Mouse (Mus musculus) forebrain, embryonic 16.5 days (tissue): ENCODE results near the gene Ptpn14. TPM values are rescaled to one million over a fixed set of nuclear protein-coding genes. Genes with fewer than 3 reads are reported as not detected.

Source experiments
- ATAC-seq: fragments of 200-750 bp; cut with Nextera tagmentation; 2 replicates; pipeline ENCODE4 v1.8.0; 2017; ENCODE audit warnings: mild to moderate bottlenecking, moderate library complexity
- H3K27ac ChIP-seq: fragments of 300-500 bp; sonication (generic); 2 replicates; pipeline ENCODE4 v1.5.1; 2014; ENCODE audit warnings: low read length, control low read depth
- H3K27me3 ChIP-seq: fragments of 300-500 bp; sonication (generic); replicated peaks from 2 replicates; pipeline ENCODE4 v1.6.1; 2014; ENCODE audit warnings: low read length; ENCODE audit not compliant: control insufficient read depth, insufficient read depth
- H3K36me3 ChIP-seq: fragments of 300-500 bp; sonication (generic); 2 replicates; pipeline ENCODE4 v1.6.1; 2014; ENCODE audit not compliant: control insufficient read depth, insufficient read depth
- H3K4me1 ChIP-seq: fragments of 300-500 bp; sonication (generic); replicated peaks from 2 replicates; pipeline ENCODE4 v1.6.1; 2014; ENCODE audit warnings: low read length; ENCODE audit not compliant: control insufficient read depth, insufficient read depth
- H3K4me2 ChIP-seq: fragments of 300-500 bp; sonication (generic); 2 replicates; pipeline ENCODE4 v1.6.1; 2014; ENCODE audit warnings: mild to moderate bottlenecking, low read length, control low read depth
- H3K4me3 ChIP-seq: fragments of 300-500 bp; sonication (generic); replicated peaks from 2 replicates; pipeline ENCODE4 v1.5.1; 2014; ENCODE audit warnings: mild to moderate bottlenecking, low read length, control low read depth
- H3K9ac ChIP-seq: fragments of 300-500 bp; sonication (generic); replicated peaks from 2 replicates; pipeline ENCODE4 v1.6.1; 2014; ENCODE audit warnings: low read depth, low read length, control low read depth
- H3K9me3 ChIP-seq: fragments of 300-500 bp; sonication (generic); 2 replicates; pipeline ENCODE4 v1.6.1; 2016; ENCODE audit warnings: low read length; ENCODE audit not compliant: control insufficient read depth
- WGBS: fragments of 180-500 bp; shearing (Covaris S2); extraction: QIAGEN DNeasy Blood & Tissue Kit; methylation state at CpG from one replicate; pipeline ENCODE4 v1.1.7; 2014; 5-methylcytosine and 5-hydroxymethylcytosine counted together
- polyA plus RNA-seq: library from polyadenylated mRNA; unstranded; fragments of >200 nt; fragmentation: Nextera tagmentation; extraction: Ambion mirVana; gene quantifications from 2 replicates; pipeline ENCODE4 v1.2.1, GENCODE M21; 2015

Gene Ptpn14
- polyA plus RNA-seq, 1 experiment from 2014 or later = 0.85 TPM

DNA sequence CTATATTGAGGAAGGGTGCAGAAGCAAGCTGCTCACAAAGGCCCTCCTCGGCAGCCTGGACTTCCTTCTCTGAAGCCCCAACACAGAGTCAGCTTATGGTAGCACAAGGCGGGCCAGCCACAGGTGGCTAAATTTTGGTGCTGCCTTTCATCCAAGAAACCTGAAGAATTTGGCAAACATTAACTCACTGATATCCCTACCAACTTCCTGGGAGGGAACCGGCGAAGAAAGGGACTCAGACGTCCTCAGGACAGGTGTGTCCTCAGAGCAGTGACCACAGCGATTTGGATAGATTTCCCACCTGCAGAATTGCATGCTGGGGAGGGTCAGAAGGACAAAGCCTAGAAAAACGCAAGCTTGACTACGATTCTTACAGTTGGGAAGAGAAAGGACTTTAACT lies 4.1 kb downstream of the Ptpn14 start:
- Histone ChIP-seq H3K4me2 (no peak overlapping the region), H3K27me3 (peaks cover 39% of the 10 kb centered on the region), H3K9ac (no peak overlapping the region), H3K4me1 (peaks cover 15% of the 10 kb centered on the region), H3K36me3 (no peaks in the 10 kb centered on the region), H3K4me3 (no peak overlapping the region), H3K9me3 (no peaks in the 10 kb centered on the region), H3K27ac (no peak overlapping the region)
- 78% methylated on average over 8 of the region's 8 CpGs for WGBS
- no peak for ATAC-seq

DNA sequence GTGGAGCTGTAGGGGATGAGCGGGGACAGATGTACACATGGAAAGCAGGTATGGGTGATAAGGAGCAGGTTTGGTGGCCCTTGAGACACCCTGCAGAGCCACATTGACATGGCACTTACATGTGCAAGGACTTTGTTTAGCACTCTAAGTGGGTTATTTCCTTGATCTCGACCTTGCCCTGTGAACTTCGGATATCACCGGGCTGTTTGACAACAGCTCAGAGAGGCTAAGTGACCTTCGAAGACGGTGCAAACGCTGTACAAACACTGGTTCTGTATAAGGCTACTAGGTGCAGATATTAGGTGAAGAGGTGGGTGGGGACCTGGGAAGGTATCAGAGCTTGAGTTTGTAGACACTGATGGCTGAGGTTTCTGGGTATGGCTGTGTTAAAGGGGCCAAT lies 12.0 kb downstream of the Ptpn14 start:
- 94% methylated on average over 7 of the region's 7 CpGs for WGBS
- H3K4me2 ChIP-seq = no peak overlapping the region
- no peaks in the 10 kb centered on the region for H3K9me3 ChIP-seq
- H3K9ac ChIP-seq = no peak overlapping the region
- H3K36me3 ChIP-seq = no peaks in the 10 kb centered on the region
- ATAC-seq = no peak
- no peak overlapping the region for H3K27ac ChIP-seq
- H3K4me1 ChIP-seq = no peaks in the 10 kb centered on the region
- no peak overlapping the region for H3K4me3 ChIP-seq
- no peaks in the 10 kb centered on the region for H3K27me3 ChIP-seq

DNA sequence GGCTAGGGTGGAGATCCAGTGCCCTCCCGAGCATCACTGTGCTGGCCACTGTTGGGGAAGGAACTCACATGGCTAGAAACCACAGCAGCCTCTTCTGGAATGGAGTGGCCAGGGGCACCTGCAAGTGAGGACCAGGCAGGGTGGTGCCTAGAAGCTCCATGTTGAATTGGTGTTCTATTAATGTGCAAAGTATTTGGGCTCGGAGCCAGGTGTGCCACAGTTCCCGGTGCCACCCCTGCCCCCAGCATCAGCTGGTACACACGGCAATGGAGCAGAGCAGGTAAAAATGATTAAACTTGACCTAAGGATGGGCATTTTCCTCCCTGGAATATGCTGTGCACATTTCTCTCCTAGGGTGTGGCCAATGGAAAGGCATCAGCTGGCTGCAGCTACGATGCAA lies 14.0 kb downstream of the Ptpn14 start:
- Histone ChIP-seq H3K4me3 (no peak overlapping the region), H3K4me1 (no peaks in the 10 kb centered on the region), H3K27me3 (no peaks in the 10 kb centered on the region), H3K9ac (no peak overlapping the region), H3K36me3 (no peaks in the 10 kb centered on the region), H3K27ac (no peak overlapping the region), H3K9me3 (no peaks in the 10 kb centered on the region), H3K4me2 (no peak overlapping the region)
- no peak for ATAC-seq
- 84% methylated on average over 5 of the region's 5 CpGs for WGBS

DNA sequence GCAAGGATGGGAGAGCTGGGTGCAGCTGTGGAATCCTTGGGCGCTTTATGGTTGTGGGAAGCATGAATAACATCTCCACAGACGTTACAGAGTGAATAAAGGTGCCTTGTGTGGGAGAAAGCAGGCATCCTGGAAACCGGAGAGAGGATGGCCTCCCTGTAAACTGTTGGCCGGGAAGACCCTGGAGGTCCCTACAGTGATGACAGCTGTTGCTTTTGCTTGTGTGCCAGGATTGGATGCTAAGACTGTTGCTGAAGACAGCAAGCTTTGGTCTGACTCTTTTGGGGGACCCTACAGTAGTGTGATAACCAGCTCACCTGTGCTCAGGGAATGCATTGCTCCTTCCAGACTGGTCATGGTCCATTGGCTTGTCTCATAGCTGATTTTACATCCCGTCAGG lies 15.1 kb downstream of the Ptpn14 start:
- H3K27ac ChIP-seq = no peak overlapping the region
- no peaks in the 10 kb centered on the region for H3K9me3 ChIP-seq
- ATAC-seq = no peak
- 91% methylated on average over 5 of the region's 5 CpGs for WGBS
- no peaks in the 10 kb centered on the region for H3K4me1 ChIP-seq
- H3K36me3 ChIP-seq = no peaks in the 10 kb centered on the region
- H3K4me2 ChIP-seq = no peak overlapping the region
- H3K4me3 ChIP-seq = no peak overlapping the region
- no peaks in the 10 kb centered on the region for H3K27me3 ChIP-seq
- no peak overlapping the region for H3K9ac ChIP-seq

DNA sequence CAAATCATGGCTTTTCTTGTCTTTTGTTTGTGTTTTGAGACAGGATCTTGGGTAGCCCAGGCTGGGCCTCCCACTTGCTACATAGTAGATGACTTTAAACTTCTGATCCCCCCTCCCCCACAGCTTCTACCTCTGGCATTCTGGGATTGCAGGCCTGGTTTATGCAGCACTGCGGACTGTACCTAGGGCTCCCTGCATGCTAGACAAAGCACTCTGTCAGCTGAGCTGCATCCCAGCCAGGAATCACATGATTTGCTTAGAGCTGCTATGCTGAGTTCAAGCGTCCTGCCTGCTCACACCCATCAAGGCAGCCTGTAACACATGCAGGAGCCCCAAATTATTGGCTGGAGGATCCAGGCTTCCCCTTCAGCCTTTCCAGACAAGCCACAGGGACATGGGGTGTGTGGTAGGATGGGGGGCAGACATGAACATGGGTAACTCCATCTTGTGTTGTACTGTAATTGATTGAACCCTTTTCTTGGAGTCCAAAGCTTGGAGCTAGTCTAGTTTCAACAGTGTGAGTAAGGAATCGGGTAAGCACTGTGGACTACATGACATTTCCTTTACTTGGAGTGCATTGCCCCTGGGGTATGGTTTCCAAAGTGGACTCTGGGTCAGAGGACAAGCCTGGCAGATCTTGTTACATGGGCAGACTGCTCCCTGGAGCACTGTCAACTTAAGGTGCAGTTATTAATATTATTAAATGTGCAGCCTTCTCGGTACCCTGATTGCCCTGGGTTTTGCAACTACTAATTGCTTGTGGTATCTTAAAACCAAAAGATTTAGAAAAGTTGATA lies 17.0 kb downstream of the Ptpn14 start:
- no peaks in the 10 kb centered on the region for H3K36me3 ChIP-seq
- no peak overlapping the region for H3K4me2 ChIP-seq
- H3K27ac ChIP-seq = no peak overlapping the region
- H3K27me3 ChIP-seq = no peaks in the 10 kb centered on the region
- 74% methylated on average over 4 of the region's 4 CpGs for WGBS
- H3K9ac ChIP-seq = no peak overlapping the region
- H3K4me3 ChIP-seq = no peak overlapping the region
- no peak for ATAC-seq
- H3K9me3 ChIP-seq = no peaks in the 10 kb centered on the region
- H3K4me1 ChIP-seq = no peaks in the 10 kb centered on the region

DNA sequence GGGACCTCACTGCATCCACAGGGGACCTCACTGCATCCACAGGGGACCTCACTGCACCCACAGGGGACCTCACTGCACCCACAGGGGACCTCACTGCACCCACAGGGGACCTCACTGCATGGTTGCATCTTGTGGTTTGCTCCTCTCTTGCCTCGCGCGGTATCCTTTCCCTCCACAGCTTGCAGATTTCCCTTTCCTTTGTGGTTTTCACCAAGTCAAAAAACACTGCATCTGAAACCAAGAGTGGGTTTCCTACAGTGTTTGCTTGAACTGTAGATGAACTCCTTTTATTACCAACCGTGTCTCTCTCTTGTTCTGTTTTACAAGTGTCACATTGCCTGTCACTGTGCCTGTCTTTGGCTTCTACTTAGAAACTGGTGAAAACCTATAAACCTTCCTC lies 18.5 kb downstream of the Ptpn14 start:
- 86% methylated on average over 4 of the region's 4 CpGs for WGBS
- Histone ChIP-seq H3K4me3 (no peak overlapping the region), H3K9ac (no peak overlapping the region), H3K36me3 (no peaks in the 10 kb centered on the region), H3K4me1 (no peaks in the 10 kb centered on the region), H3K27me3 (no peaks in the 10 kb centered on the region), H3K27ac (no peak overlapping the region), H3K4me2 (no peak overlapping the region), H3K9me3 (no peaks in the 10 kb centered on the region)
- ATAC-seq = no peak

DNA sequence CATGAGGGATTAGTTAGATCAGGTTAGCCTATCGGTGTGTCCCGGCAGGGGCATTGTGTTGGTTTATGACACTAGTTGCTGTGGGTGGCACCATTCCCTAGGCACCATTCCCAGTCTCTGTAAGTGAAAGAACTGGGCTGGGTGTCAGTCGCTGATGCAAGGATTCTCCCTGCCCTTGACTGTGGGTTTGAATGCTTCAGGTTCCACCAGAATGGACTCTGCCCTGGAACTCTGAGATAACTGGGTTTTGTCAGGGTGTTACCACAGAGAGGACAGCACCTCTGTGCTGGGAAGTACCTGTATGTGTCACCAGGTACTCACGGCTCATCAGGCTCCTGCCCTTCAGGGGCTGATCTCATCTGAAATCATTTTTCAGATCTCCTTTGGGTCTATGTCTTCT lies 21.7 kb downstream of the Ptpn14 start:
- H3K4me1 ChIP-seq = no peaks in the 10 kb centered on the region
- H3K4me3 ChIP-seq = no peak overlapping the region
- no peak overlapping the region for H3K4me2 ChIP-seq
- WGBS = 95% methylated on average over 4 of the region's 4 CpGs
- H3K9ac ChIP-seq = no peak overlapping the region
- no peak for ATAC-seq
- H3K27me3 ChIP-seq = no peaks in the 10 kb centered on the region
- no peaks in the 10 kb centered on the region for H3K36me3 ChIP-seq
- H3K27ac ChIP-seq = no peak overlapping the region
- H3K9me3 ChIP-seq = no peaks in the 10 kb centered on the region

DNA sequence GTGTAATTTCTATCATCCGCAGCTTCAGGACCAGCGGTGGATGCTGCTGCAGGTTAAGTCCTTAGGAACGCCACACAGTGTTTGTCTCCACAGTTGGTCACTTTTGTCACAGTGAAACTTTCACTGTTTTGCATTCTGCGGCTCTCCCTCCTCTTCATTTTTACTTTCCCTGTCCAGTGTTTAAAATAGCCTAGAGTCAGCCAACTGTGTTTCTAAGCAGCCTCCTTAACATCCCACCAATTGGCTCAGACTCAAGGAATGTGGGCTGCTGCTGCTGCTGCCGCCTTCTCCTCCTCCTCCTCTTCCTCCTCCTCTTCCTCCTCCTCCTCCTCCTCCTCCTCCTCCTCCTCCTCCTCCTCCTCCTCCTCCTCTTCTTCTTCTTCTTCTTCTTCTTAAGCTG lies 22.2 kb downstream of the Ptpn14 start:
- ATAC-seq = no peak
- Histone ChIP-seq H3K9me3 (no peaks in the 10 kb centered on the region), H3K4me3 (no peak overlapping the region), H3K4me2 (no peak overlapping the region), H3K9ac (no peak overlapping the region), H3K36me3 (no peaks in the 10 kb centered on the region), H3K4me1 (no peaks in the 10 kb centered on the region), H3K27me3 (no peaks in the 10 kb centered on the region), H3K27ac (no peak overlapping the region)
- WGBS = 78% methylated on average over 5 of the region's 5 CpGs

DNA sequence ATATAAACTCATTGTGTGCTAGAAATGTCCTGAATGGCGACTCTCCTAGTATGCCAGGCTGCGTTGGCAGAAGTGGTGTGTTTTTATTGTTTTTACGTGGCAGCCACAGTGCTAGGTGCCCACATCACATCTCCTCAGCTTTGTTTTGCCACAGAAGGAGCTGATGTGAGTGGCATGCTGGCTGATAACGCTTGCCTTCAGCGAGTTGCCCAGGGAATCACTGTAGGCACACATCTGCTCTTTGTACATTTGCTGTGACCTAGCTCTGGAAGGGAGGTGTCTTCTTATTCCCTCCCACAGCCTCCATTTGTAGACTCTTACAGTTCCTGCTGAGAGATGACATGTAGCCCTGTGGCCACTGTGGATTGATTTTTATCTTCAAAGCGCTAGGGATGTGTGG lies 24.2 kb downstream of the Ptpn14 start:
- Histone ChIP-seq H3K27me3 (no peaks in the 10 kb centered on the region), H3K4me1 (peaks cover 10% of the 10 kb centered on the region), H3K36me3 (no peaks in the 10 kb centered on the region), H3K4me2 (no peak overlapping the region), H3K9ac (no peak overlapping the region), H3K9me3 (no peaks in the 10 kb centered on the region), H3K27ac (no peak overlapping the region), H3K4me3 (no peak overlapping the region)
- no peak for ATAC-seq
- WGBS = 80% methylated on average over 6 of the region's 6 CpGs

DNA sequence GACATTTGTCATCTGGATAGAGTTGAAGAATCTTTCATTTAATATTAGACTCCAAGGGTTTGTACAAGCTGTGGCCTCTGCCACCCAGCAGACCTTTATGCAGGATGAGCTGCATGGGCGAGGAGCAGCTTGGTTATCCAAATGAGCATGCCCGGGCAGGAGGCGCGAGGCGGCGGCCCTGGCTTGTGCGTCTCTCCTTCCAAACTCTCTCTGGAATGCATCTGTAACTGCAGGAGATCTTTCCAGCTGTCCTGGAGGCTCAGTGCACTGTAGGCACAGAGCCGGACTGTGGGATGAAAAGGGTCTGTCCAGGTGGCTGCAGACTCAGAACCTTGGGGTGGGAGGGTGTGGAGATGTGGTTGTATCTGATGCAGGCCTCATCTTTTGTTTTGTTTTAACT lies 27.0 kb downstream of the Ptpn14 start:
- no peak overlapping the region for H3K27ac ChIP-seq
- no peaks in the 10 kb centered on the region for H3K9me3 ChIP-seq
- H3K4me2 ChIP-seq = no peak overlapping the region
- peaks cover 10% of the 10 kb centered on the region for H3K4me1 ChIP-seq
- ATAC-seq = no peak
- 64% methylated on average over 8 of the region's 8 CpGs for WGBS
- H3K27me3 ChIP-seq = 0 out of 2 replicates have a peak, but pooled peaks cover 4% of the 10 kb centered on the region
- H3K9ac ChIP-seq = no peak overlapping the region
- no peaks in the 10 kb centered on the region for H3K36me3 ChIP-seq
- no peak overlapping the region for H3K4me3 ChIP-seq
